Mouse (Mus musculus): ENCODE measurements around the gene Inf2. TPM values are rescaled to one million over a fixed set of nuclear protein-coding genes. Genes with fewer than 3 reads are reported as not detected.
A peak's percentile ranks its signal among the peaks of the same experiment; 100 is the strongest.

The Inf2 gene
- total and polyA plus RNA-seq, 2 experiments from 2014 or later: 2.7 to 17.1 TPM

- DNase-seq (ENCODE audit: low spot score) (no peak), ATAC-seq (ENCODE audit: insufficient read depth, low read depth) (no peak)
- no peak overlapping the region for H3K4me3 ChIP-seq (ENCODE audit: low read depth, low read length)
- H3K27me3 ChIP-seq (ENCODE audit: control insufficient read depth, insufficient read depth, low read length): no peaks in the 10 kb centered on the region
- no peaks in the 10 kb centered on the region for H3K9me3 ChIP-seq (replicated peaks; ENCODE audit: control insufficient read depth, low read length)
- no peak for TF ChIP-seq CTCF (IDR thresholded peaks at IDR 0.05; ENCODE audit: low read depth)
- no peak for TF ChIP-seq EP300 (IDR thresholded peaks at IDR 0.05; ENCODE audit: low read depth)
- 0 out of 2 replicates have a peak, but pooled peaks cover 5% of the 10 kb centered on the region for H3K36me3 ChIP-seq (replicated peaks; ENCODE audit: control insufficient read depth, insufficient read depth, low read length)
- H3K4me2 ChIP-seq (ENCODE audit: low read depth, low read length): no peak overlapping the region
- H3K4me1 ChIP-seq (ENCODE audit: control insufficient read depth, insufficient read depth): peaks cover 33% of the 10 kb centered on the region
- WGBS: 78% methylated on average over 6 of the region's 6 CpGs
- H3K9ac ChIP-seq (replicated peaks; ENCODE audit: low read depth, low read length): no peak overlapping the region
- peak overlapping the region; percentile 77; the same call in 1 of the 2 replicates for H3K27ac ChIP-seq (ENCODE audit: low read depth)
These were observed 39.6 kb downstream of the Inf2 start for GRCm38 (mm10) chr12:112628197-112628596.

GRCm38 (mm10) chr12:112628928-112629721 is 40.5 kb downstream of the Inf2 start:
- peak overlapping the region; percentile 25; the same call in 1 of the 2 replicates for H3K9ac ChIP-seq (replicated peaks; ENCODE audit: low read depth, low read length)
- peak overlapping the region; percentile 20 for H3K4me3 ChIP-seq (ENCODE audit: low read depth, low read length)
- H3K27me3 ChIP-seq (ENCODE audit: control insufficient read depth, insufficient read depth, low read length): no peaks in the 10 kb centered on the region
- ATAC-seq (ENCODE audit: insufficient read depth, low read depth) (peak; percentile 70), DNase-seq (ENCODE audit: low spot score) (peak; percentile 70)
- TF ChIP-seq EP300 (IDR thresholded peaks at IDR 0.05; ENCODE audit: low read depth) (0 out of 2 replicates have a peak, but pooled peaks have one; percentile 16), CTCF (IDR thresholded peaks at IDR 0.05; ENCODE audit: low read depth) (no peak)
- 0 out of 2 replicates have a peak, but pooled peaks cover 10% of the 10 kb centered on the region for H3K36me3 ChIP-seq (replicated peaks; ENCODE audit: control insufficient read depth, insufficient read depth, low read length)
- H3K4me2 ChIP-seq (ENCODE audit: low read depth, low read length): peak overlapping the region; percentile 55
- H3K9me3 ChIP-seq (replicated peaks; ENCODE audit: control insufficient read depth, low read length): no peaks in the 10 kb centered on the region
- peak overlapping the region; percentile 77 for H3K27ac ChIP-seq (ENCODE audit: low read depth)
- peaks cover 28% of the 10 kb centered on the region for H3K4me1 ChIP-seq (ENCODE audit: control insufficient read depth, insufficient read depth)
- 13% methylated on average over 19 of the region's 19 CpGs for WGBS

- 95% methylated on average over 12 of the region's 12 CpGs for WGBS
- no peaks in the 10 kb centered on the region for H3K27me3 ChIP-seq (ENCODE audit: control insufficient read depth, insufficient read depth, low read length)
These were observed 41.4 kb downstream of the Inf2 start for GRCm38 (mm10) chr12:112630029-112630428.

GRCm38 (mm10) chr12:112630796-112631195 is 42.2 kb downstream of the Inf2 start:
- no peak for DNase-seq (ENCODE audit: low spot score)
- Histone ChIP-seq H3K9me3 (replicated peaks; ENCODE audit: control insufficient read depth, low read length) (no peaks in the 10 kb centered on the region), H3K4me2 (ENCODE audit: low read depth, low read length) (no peak overlapping the region), H3K4me3 (ENCODE audit: low read depth, low read length) (no peak overlapping the region), H3K27ac (ENCODE audit: low read depth) (no peak overlapping the region), H3K4me1 (ENCODE audit: control insufficient read depth, insufficient read depth) (peaks cover 27% of the 10 kb centered on the region), H3K27me3 (ENCODE audit: control insufficient read depth, insufficient read depth, low read length) (no peaks in the 10 kb centered on the region), H3K9ac (replicated peaks; ENCODE audit: low read depth, low read length) (no peak overlapping the region), H3K36me3 (replicated peaks; ENCODE audit: control insufficient read depth, insufficient read depth, low read length) (0 out of 2 replicates have a peak, but pooled peaks cover 21% of the 10 kb centered on the region)
- 78% methylated on average over 5 of the region's 5 CpGs for WGBS
- TF ChIP-seq CTCF (IDR thresholded peaks at IDR 0.05; ENCODE audit: low read depth): no peak
- TF ChIP-seq EP300 (IDR thresholded peaks at IDR 0.05; ENCODE audit: low read depth): no peak
- no peak for ATAC-seq (ENCODE audit: insufficient read depth, low read depth)

More at GRCm38 (mm10) chr12:112630029-112630428, 41.4 kb downstream of the Inf2 start:
- no peaks in the 10 kb centered on the region for H3K9me3 ChIP-seq (replicated peaks; ENCODE audit: control insufficient read depth, low read length)
- no peak overlapping the region for H3K27ac ChIP-seq (ENCODE audit: low read depth)
- no peak overlapping the region for H3K4me3 ChIP-seq (ENCODE audit: low read depth, low read length)
- ATAC-seq (ENCODE audit: insufficient read depth, low read depth): no peak
- H3K36me3 ChIP-seq (replicated peaks; ENCODE audit: control insufficient read depth, insufficient read depth, low read length): 0 out of 2 replicates have a peak, but pooled peaks cover 18% of the 10 kb centered on the region
- peaks cover 28% of the 10 kb centered on the region for H3K4me1 ChIP-seq (ENCODE audit: control insufficient read depth, insufficient read depth)
- no peak overlapping the region for H3K9ac ChIP-seq (replicated peaks; ENCODE audit: low read depth, low read length)
- no peak for DNase-seq (ENCODE audit: low spot score)
- no peak overlapping the region for H3K4me2 ChIP-seq (ENCODE audit: low read depth, low read length)
- no peak for TF ChIP-seq EP300 (IDR thresholded peaks at IDR 0.05; ENCODE audit: low read depth)
- TF ChIP-seq CTCF (IDR thresholded peaks at IDR 0.05; ENCODE audit: low read depth): no peak

- Histone ChIP-seq H3K27ac (ENCODE audit: low read depth) (no peak overlapping the region), H3K4me1 (ENCODE audit: control insufficient read depth, insufficient read depth) (peaks cover 20% of the 10 kb centered on the region), H3K27me3 (ENCODE audit: control insufficient read depth, insufficient read depth, low read length) (no peaks in the 10 kb centered on the region), H3K9me3 (replicated peaks; ENCODE audit: control insufficient read depth, low read length) (no peaks in the 10 kb centered on the region), H3K9ac (replicated peaks; ENCODE audit: low read depth, low read length) (no peak overlapping the region), H3K36me3 (replicated peaks; ENCODE audit: control insufficient read depth, insufficient read depth, low read length) (peaks cover 21% of the 10 kb centered on the region; the same call in 1 of the 2 replicates), H3K4me3 (ENCODE audit: low read depth, low read length) (no peak overlapping the region), H3K4me2 (ENCODE audit: low read depth, low read length) (no peak overlapping the region)
- no peak for TF ChIP-seq CTCF (IDR thresholded peaks at IDR 0.05; ENCODE audit: low read depth)
- TF ChIP-seq EP300 (IDR thresholded peaks at IDR 0.05; ENCODE audit: low read depth): no peak
- ATAC-seq (ENCODE audit: insufficient read depth, low read depth): no peak
- WGBS: 33% methylated on average over 1 of the region's 1 CpGs
- DNase-seq (ENCODE audit: low spot score): no peak
These were observed 42.9 kb downstream of the Inf2 start for GRCm38 (mm10) chr12:112631472-112631871.
